Mouse (Mus musculus): ENCODE results near the gene Slc12a7. TPM values are rescaled to one million over a fixed set of nuclear protein-coding genes. Genes with fewer than 3 reads are reported as not detected.

Slc12a7 gene
- polyA plus RNA-seq, 1 experiment from 2014 or later, result 120 TPM

- TF ChIP-seq CTCF (IDR thresholded peaks at IDR 0.05), result no peak
- peak; percentile 66 for ATAC-seq
- in situ Hi-C loops (cut with MboI; ENCODE audit: low pct_unique_long_range_greater_than_20kb), result no loop called here
- no peaks in the 10 kb centered on the region for H3K27me3 ChIP-seq
- CTCF ChIA-PET, result no interaction called here
- POLR2A ChIA-PET, result no interaction called here
- DNase-seq (ENCODE audit: low read depth, low spot score), result no peak
Observed at GRCm38 (mm10) chr13:73803450-73804178, 70.7 kb downstream of the Slc12a7 start.

GRCm38 (mm10) chr13:73804914-73805313 lies 72.0 kb downstream of the Slc12a7 start:
- ATAC-seq (no peak), DNase-seq (ENCODE audit: low read depth, low spot score) (no peak)
- POLR2A ChIA-PET, result no interaction called here
- no peaks in the 10 kb centered on the region for H3K27me3 ChIP-seq
- CTCF ChIA-PET, result no interaction called here
- in situ Hi-C loops (cut with MboI; ENCODE audit: low pct_unique_long_range_greater_than_20kb), result no loop called here
- TF ChIP-seq CTCF (IDR thresholded peaks at IDR 0.05), result no peak

DNA sequence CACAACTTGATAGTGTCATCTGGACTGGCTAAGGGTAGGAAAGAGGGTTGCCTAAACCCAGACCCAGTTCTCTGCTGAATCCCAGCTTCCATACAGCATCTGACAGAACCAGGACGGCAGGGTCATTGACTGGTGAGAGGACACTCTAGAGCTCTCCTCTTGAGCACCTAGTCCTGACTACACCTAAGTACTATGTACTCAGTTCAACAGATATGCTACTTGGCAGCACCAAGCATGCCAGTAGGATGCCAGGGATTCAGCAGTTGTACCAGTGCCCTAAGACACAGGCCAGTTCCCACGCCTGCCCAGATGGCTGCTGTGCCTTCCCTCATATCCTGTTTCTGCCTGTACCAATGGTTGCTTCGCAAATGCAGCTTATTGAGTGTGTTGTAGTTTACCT lies 80.0 kb downstream of the Slc12a7 start:
- in situ Hi-C loops (cut with MboI; ENCODE audit: low pct_unique_long_range_greater_than_20kb), result no loop called here
- POLR2A ChIA-PET, result no interaction called here
- no peak for TF ChIP-seq CTCF (IDR thresholded peaks at IDR 0.05)
- CTCF ChIA-PET, result interaction anchor here (1.2 kb wide), 1 partner anchor 9 kb away, joined by 4 read pairs; no protein-coding TSS in a partner anchor
- H3K27me3 ChIP-seq, result no peaks in the 10 kb centered on the region
- ATAC-seq (no peak), DNase-seq (ENCODE audit: low read depth, low spot score) (no peak)

DNA sequence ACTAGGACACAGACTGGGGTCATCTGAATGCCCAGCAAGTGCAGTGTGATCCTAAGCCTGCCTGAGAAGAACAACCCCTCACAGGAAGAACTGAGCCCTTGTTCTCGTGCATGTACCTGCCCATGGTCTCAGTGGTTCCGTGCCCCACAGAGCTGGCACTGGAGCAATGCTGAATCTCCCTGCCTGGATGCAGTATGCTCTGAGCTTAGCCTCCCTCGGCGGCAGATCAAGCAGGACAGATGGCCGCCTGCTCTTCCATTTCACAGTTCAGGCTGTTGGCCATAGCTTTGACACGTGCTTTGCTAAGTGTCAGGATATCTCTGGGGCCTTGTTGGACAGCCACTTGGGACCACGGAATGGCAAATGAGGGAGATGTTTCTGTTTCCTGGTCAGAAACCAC lies 81.3 kb downstream of the Slc12a7 start:
- POLR2A ChIA-PET, result no interaction called here
- ATAC-seq, result no peak
- no peak for TF ChIP-seq CTCF (IDR thresholded peaks at IDR 0.05)
- in situ Hi-C loops (cut with MboI; ENCODE audit: low pct_unique_long_range_greater_than_20kb), result no loop called here
- no peak for DNase-seq (ENCODE audit: low read depth, low spot score)
- no peaks in the 10 kb centered on the region for H3K27me3 ChIP-seq
- CTCF ChIA-PET, result no interaction called here

DNA sequence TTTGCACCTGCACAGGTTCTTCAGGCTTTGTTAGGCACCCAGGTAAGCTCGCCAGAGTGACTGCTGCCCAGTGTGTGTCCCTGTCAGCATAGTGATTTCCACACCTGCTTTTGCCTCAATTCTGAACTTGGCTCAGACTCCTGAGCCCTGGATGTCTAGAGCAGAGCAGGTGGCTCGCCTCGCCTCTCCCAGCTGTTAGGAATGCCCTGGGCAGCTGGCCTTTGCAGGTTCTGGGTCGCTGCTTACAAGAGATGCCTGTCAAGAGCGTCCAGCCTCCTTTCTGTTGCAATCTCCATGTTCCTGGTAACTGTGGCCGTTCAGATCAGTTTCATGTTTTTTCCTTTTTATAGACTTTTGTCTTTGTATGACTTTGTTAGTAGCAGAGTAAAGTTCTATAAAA lies 83.4 kb downstream of the Slc12a7 start:
- POLR2A ChIA-PET, result no interaction called here
- DNase-seq (ENCODE audit: low read depth, low spot score) (no peak), ATAC-seq (no peak)
- in situ Hi-C loops (cut with MboI; ENCODE audit: low pct_unique_long_range_greater_than_20kb), result no loop called here
- CTCF ChIA-PET, result no interaction called here
- no peak for TF ChIP-seq CTCF (IDR thresholded peaks at IDR 0.05)
- no peaks in the 10 kb centered on the region for H3K27me3 ChIP-seq

- in situ Hi-C loops (cut with MboI; ENCODE audit: low pct_unique_long_range_greater_than_20kb), result no loop called here
- CTCF ChIA-PET, result interaction anchor here (0.7 to 4.8 kb wide), 3 partner anchors 71 to 105 kb away, joined by 3 to 18 read pairs (median 4); no protein-coding TSS in a partner anchor
- H3K27me3 ChIP-seq, result no peaks in the 10 kb centered on the region
- no peak for DNase-seq (ENCODE audit: low read depth, low spot score)
- POLR2A ChIA-PET, result no interaction called here
- ATAC-seq, result no peak
- no peak for TF ChIP-seq CTCF (IDR thresholded peaks at IDR 0.05)
Observed at GRCm38 (mm10) chr13:73818921-73819320, 86.0 kb downstream of the Slc12a7 start.

- ChIA-PET CTCF (interaction anchor here (0.7 to 4.8 kb wide), 13 partner anchors 8 to 175 kb away, joined by 3 to 34 read pairs (median 4); no protein-coding TSS in a partner anchor), POLR2A (interaction anchor here (0.8 to 1.6 kb wide), 2 partner anchors 102 to 107 kb away, joined by 3 read pairs; no protein-coding TSS in a partner anchor)
- ATAC-seq, result no peak
- no peak for TF ChIP-seq CTCF (IDR thresholded peaks at IDR 0.05)
- in situ Hi-C loops (cut with MboI; ENCODE audit: low pct_unique_long_range_greater_than_20kb), result no loop called here
- DNase-seq (ENCODE audit: low read depth, low spot score), result no peak
- no peaks in the 10 kb centered on the region for H3K27me3 ChIP-seq
Observed at GRCm38 (mm10) chr13:73821251-73821650, 88.4 kb downstream of the Slc12a7 start.

GRCm38 (mm10) chr13:73822187-73822800 lies 89.4 kb downstream of the Slc12a7 start:
- TF ChIP-seq CTCF (IDR thresholded peaks at IDR 0.05), result peak; percentile 88
- ChIA-PET CTCF (interaction anchor here (0.7 to 4.8 kb wide), 15 partner anchors 9 to 176 kb away, joined by 3 to 34 read pairs (median 4); no protein-coding TSS in a partner anchor), POLR2A (interaction anchor here (0.6 to 1.6 kb wide), 3 partner anchors 99 to 120 kb away, joined by 3 read pairs; no protein-coding TSS in a partner anchor)
- H3K27me3 ChIP-seq, result no peaks in the 10 kb centered on the region
- DNase-seq (ENCODE audit: low read depth, low spot score), result peak; percentile 17
- in situ Hi-C loops (cut with MboI; ENCODE audit: low pct_unique_long_range_greater_than_20kb), result no loop called here
- ATAC-seq, result peak; percentile 31

DNA sequence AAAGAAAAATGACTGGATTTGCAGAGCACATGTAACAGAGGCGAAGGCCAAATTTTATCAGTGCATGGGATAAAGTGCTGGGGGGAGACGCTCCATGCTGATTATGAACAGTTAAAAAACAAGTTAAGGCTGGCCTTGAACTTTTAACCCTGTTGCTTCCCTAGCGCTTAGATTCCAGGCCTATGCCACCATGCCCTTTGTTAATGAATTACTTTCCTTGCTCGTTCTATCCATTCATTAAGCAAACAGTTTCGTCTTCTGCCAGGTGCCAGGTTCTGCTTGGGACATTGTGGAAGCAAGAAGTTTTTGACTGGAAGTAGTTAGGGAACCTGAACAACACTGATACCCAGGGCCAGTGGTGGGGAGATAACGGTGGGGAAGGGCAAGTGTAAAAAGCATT lies 90.8 kb downstream of the Slc12a7 start:
- CTCF ChIA-PET, result interaction anchor here (3.9 kb wide), 1 partner anchor 105 kb away, joined by 28 read pairs; no protein-coding TSS in a partner anchor
- no peaks in the 10 kb centered on the region for H3K27me3 ChIP-seq
- POLR2A ChIA-PET, result no interaction called here
- DNase-seq (ENCODE audit: low read depth, low spot score) (no peak), ATAC-seq (no peak)
- in situ Hi-C loops (cut with MboI; ENCODE audit: low pct_unique_long_range_greater_than_20kb), result no loop called here
- no peak for TF ChIP-seq CTCF (IDR thresholded peaks at IDR 0.05)

DNA sequence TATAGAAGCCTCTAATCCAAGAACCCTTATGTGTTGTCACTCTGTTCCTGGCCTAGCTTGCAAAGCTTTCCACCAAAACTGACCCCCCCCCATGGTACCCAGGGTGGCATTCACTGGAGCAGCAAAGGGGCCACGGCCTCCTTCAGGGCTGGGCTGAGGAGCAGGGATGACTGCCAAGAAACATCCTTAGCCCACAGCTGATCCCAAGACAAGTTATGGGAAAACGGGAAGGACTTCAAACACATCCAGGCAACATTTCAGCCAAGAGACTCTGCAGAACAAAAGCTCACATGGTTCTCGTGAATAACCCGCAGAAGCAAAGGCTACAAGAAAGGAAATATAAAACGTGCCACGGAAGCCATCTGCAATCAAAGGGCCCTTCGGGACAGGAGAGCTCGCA lies 94.3 kb downstream of the Slc12a7 start:
- POLR2A ChIA-PET, result no interaction called here
- CTCF ChIA-PET, result interaction anchor here (1.1 to 2.1 kb wide), 4 partner anchors 8 to 110 kb away, joined by 3 to 5 read pairs (median 5); no protein-coding TSS in a partner anchor
- DNase-seq (ENCODE audit: low read depth, low spot score) (no peak), ATAC-seq (no peak)
- H3K27me3 ChIP-seq, result no peaks in the 10 kb centered on the region
- in situ Hi-C loops (cut with MboI; ENCODE audit: low pct_unique_long_range_greater_than_20kb), result loop anchor here (5.0 kb wide), 2 partner anchors 105 to 180 kb away; no protein-coding TSS in a partner anchor
- no peak for TF ChIP-seq CTCF (IDR thresholded peaks at IDR 0.05)

DNA sequence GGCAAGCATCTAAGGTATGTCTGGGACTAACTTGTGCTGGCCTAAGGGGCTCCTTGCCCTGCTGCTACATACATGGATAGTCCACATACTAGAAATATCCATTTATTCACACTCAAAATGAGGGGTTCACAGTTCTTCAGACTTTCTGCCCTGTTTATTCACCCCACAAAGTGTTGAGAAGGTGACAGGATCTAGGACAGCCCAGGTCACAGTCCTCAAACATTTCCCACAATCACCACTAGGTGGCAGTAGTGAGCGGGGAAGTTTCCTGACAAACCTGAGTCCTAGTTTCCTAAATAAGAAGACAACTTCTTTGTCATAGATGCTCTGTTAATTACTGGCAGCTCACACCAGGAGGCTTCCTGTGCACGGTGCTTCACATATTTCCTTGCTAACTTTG lies 98.6 kb downstream of the Slc12a7 start:
- ATAC-seq, result no peak
- CTCF ChIA-PET, result interaction anchor here (0.8 to 1.4 kb wide), 4 partner anchors 10 to 84 kb away, joined by 3 to 6 read pairs (median 4); no protein-coding TSS in a partner anchor
- TF ChIP-seq CTCF (IDR thresholded peaks at IDR 0.05), result peak; percentile 67
- in situ Hi-C loops (cut with MboI; ENCODE audit: low pct_unique_long_range_greater_than_20kb), result loop anchor here (5.0 kb wide), 1 partner anchor 76 kb away; no protein-coding TSS in a partner anchor
- POLR2A ChIA-PET, result no interaction called here
- DNase-seq (ENCODE audit: low read depth, low spot score), result no peak
- H3K27me3 ChIP-seq, result no peaks in the 10 kb centered on the region
